Mouse (Mus musculus): Measurements from ENCODE around the gene Cad. TPM values are rescaled to one million over a fixed set of nuclear protein-coding genes. Genes with fewer than 3 reads are reported as not detected.

Gene Cad
- polyA plus RNA-seq, 1 experiment = 640 TPM

- no peak for TF ChIP-seq GATA1 (IDR thresholded peaks at IDR 0.05; ENCODE audit: low read length)
Observed at GRCm38 (mm10) chr5:31092231-31092975, 37.8 kb downstream of the Cad start.

- TF ChIP-seq GATA1 (IDR thresholded peaks at IDR 0.05; ENCODE audit: low read length) = no peak
Observed at GRCm38 (mm10) chr5:31093151-31094041, 38.8 kb downstream of the Cad start.

- TF ChIP-seq GATA1 (IDR thresholded peaks at IDR 0.05; ENCODE audit: low read length) = no peak
Observed at GRCm38 (mm10) chr5:31094100-31094798, 39.7 kb downstream of the Cad start.

- TF ChIP-seq GATA1 (IDR thresholded peaks at IDR 0.05; ENCODE audit: low read length) = no peak
Observed at GRCm38 (mm10) chr5:31094799-31095691, 40.5 kb downstream of the Cad start.

GRCm38 (mm10) chr5:31095711-31096480, 41.3 kb downstream of the Cad start:
- TF ChIP-seq GATA1 (IDR thresholded peaks at IDR 0.05; ENCODE audit: low read length) = no peak

- TF ChIP-seq GATA1 (IDR thresholded peaks at IDR 0.05; ENCODE audit: low read length) = no peak
Observed at GRCm38 (mm10) chr5:31105814-31106335, 51.3 kb downstream of the Cad start, which contains the start of gene Dnajc5g. Gene Dnajc5g (plus strand): TSS chr5:31106285.

GRCm38 (mm10) chr5:31108000-31108490, 53.5 kb downstream of the Cad start, which contains the start of gene Slc30a3:
Gene Slc30a3 (minus strand): TSS chr5:31108237.
- TF ChIP-seq GATA1 (IDR thresholded peaks at IDR 0.05; ENCODE audit: low read length) = no peak

- no peak for TF ChIP-seq GATA1 (IDR thresholded peaks at IDR 0.05; ENCODE audit: low read length)
Observed at GRCm38 (mm10) chr5:31110781-31111180, 56.2 kb downstream of the Cad start.

GRCm38 (mm10) chr5:31116354-31116753, 61.8 kb downstream of the Cad start, which contains the start of gene Trim54:
Gene Trim54 (plus strand): TSS chr5:31116712.
- no peak for TF ChIP-seq GATA1 (IDR thresholded peaks at IDR 0.05; ENCODE audit: low read length)

- TF ChIP-seq GATA1 (IDR thresholded peaks at IDR 0.05; ENCODE audit: low read length) = no peak
Observed at GRCm38 (mm10) chr5:31116912-31117311, 62.3 kb downstream of the Cad start.

- TF ChIP-seq GATA1 (IDR thresholded peaks at IDR 0.05; ENCODE audit: low read length) = no peak
Observed at GRCm38 (mm10) chr5:31121111-31121510, 66.5 kb downstream of the Cad start.

- no peak for TF ChIP-seq GATA1 (IDR thresholded peaks at IDR 0.05; ENCODE audit: low read length)
Observed at GRCm38 (mm10) chr5:31123481-31123880, 68.9 kb downstream of the Cad start.

- no peak for TF ChIP-seq GATA1 (IDR thresholded peaks at IDR 0.05; ENCODE audit: low read length)
Observed at GRCm38 (mm10) chr5:31126050-31126449, 71.5 kb downstream of the Cad start.

Other genes with a start within 250 kb of the Cad start
- gene Mapre3, start 240.1 kb upstream of the Cad start, polyA plus RNA-seq (2012) = not detected in 2 replicates
- 28.5 and 36.1 TPM in 2 replicates for gene Tmem214, start 186.8 kb upstream of the Cad start, polyA plus RNA-seq (2012)
- gene Agbl5, start 166.1 kb upstream of the Cad start, polyA plus RNA-seq (2012) = 34.9 and 40.4 TPM in 2 replicates
- 72.2 and 79.8 TPM in 2 replicates for gene Ost4, start 147.0 kb upstream of the Cad start, polyA plus RNA-seq (2012)
- 1.3 and 1.7 TPM in 2 replicates for gene Emilin1, start 141.4 kb upstream of the Cad start, polyA plus RNA-seq (2012)
- 38.7 and 67.1 TPM in 2 replicates for gene Khk, start 133.3 kb upstream of the Cad start, polyA plus RNA-seq (2012)
- gene Cgref1, start 109.2 kb upstream of the Cad start, polyA plus RNA-seq (2012) = not detected in 2 replicates
- 52.8 and 78.2 TPM in 2 replicates for gene Preb, start 94.4 kb upstream of the Cad start, polyA plus RNA-seq (2012)
- not detected in 2 replicates for gene Tcf23, start 86.1 kb upstream of the Cad start, polyA plus RNA-seq (2012)
- 15.6 and 22.3 TPM in 2 replicates for gene Atraid, start 6.5 kb upstream of the Cad start, polyA plus RNA-seq (2012)
- 5.7 and 15.3 TPM in 2 replicates for gene Slc5a6, start 5.9 kb upstream of the Cad start, polyA plus RNA-seq (2012)
- not detected in 2 replicates for gene Dnajc5g, start 51.5 kb downstream of the Cad start, polyA plus RNA-seq (2012)
- not detected in 2 replicates for gene Slc30a3, start 53.5 kb downstream of the Cad start, polyA plus RNA-seq (2012)
- gene Trim54, start 61.9 kb downstream of the Cad start, polyA plus RNA-seq (2012) = not detected in 2 replicates
- not detected in 2 replicates for gene Ucn, start 84.0 kb downstream of the Cad start, polyA plus RNA-seq (2012)
- gene Mpv17, start 99.5 kb downstream of the Cad start, polyA plus RNA-seq (2012) = 25.8 and 30.0 TPM in 2 replicates
- 0.95 and 12.6 TPM in 2 replicates for gene Gm29609, start 125.1 kb downstream of the Cad start, polyA plus RNA-seq (2012)
- 68.0 and 86.7 TPM in 2 replicates for gene Gtf3c2, start 125.4 kb downstream of the Cad start, polyA plus RNA-seq (2012)
- gene Snx17, start 138.4 kb downstream of the Cad start, polyA plus RNA-seq (2012) = 48.5 and 68.0 TPM in 2 replicates
- 235 and 311 TPM in 2 replicates for gene Eif2b4, start 138.7 kb downstream of the Cad start, polyA plus RNA-seq (2012)
- gene Zfp513, start 147.5 kb downstream of the Cad start, polyA plus RNA-seq (2012) = 24.4 and 32.0 TPM in 2 replicates
- 408 and 497 TPM in 2 replicates for gene Ppm1g, start 165.9 kb downstream of the Cad start, polyA plus RNA-seq (2012)
- 14.4 and 18.7 TPM in 2 replicates for gene Nrbp1, start 186.1 kb downstream of the Cad start, polyA plus RNA-seq (2012)
- 0.16 and 0.54 TPM in 2 replicates for gene Gm9970, start 186.5 kb downstream of the Cad start, polyA plus RNA-seq (2012)
- 8.9 and 12.1 TPM in 2 replicates for gene Krtcap3, start 196.9 kb downstream of the Cad start, polyA plus RNA-seq (2012)
- gene Ift172, start 236.3 kb downstream of the Cad start, polyA plus RNA-seq (2012) = 24.8 and 33.1 TPM in 2 replicates
- gene Fndc4, start 241.3 kb downstream of the Cad start, polyA plus RNA-seq (2012) = not detected in 2 replicates
- 0.03 and 0.08 TPM in 2 replicates for gene Gckr, start 242.7 kb downstream of the Cad start, polyA plus RNA-seq (2012)